Mouse (Mus musculus) erythroblast, embryonic 14.5 days (primary cell): ENCODE data around the gene Pde4b.

Experiments used
- GATA1 ChIP-seq: IDR thresholded peaks from 2 replicates; pipeline ENCODE4 v1.6.1; 2012; ENCODE audit warnings: low read length, inconsistent platforms, mixed read lengths
- TAL1 ChIP-seq: IDR thresholded peaks from 3 replicates; pipeline ENCODE4 v1.6.1; 2012; ENCODE audit warnings: low read length, inconsistent platforms, mixed read lengths

DNA sequence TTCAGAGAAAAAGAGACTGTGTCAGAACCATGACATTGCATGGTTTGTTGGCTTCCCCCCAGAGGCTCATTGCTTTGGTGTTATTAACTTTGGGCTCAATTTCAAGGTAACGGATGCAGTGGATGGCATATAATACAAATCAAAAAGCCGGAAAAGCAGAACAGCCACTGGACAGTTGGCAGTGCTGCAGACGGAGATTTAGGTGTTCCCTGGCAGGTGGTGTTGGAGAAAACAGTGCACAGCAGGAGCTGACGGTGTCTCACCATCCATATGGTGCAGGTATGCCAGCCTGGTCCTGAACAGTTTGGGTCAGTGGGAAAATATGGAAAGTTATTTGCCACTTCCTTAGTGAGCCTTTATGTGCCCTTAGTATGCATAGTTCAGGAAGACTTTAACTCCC, 1.0 kb upstream of the Pde4b start:
- TF ChIP-seq GATA1 (no peak), TAL1 (no peak)
